Mouse (Mus musculus) embryo, embryonic 11.5 days (tissue): Measurements from ENCODE around the gene Chtf18.

ENCODE experiments used
- DNase-seq: peaks from one replicate; pipeline ENCODE4 v3.0.0-alpha.2; 2012; ENCODE audit warnings: low read depth, low spot score

The Chtf18 gene

DNA sequence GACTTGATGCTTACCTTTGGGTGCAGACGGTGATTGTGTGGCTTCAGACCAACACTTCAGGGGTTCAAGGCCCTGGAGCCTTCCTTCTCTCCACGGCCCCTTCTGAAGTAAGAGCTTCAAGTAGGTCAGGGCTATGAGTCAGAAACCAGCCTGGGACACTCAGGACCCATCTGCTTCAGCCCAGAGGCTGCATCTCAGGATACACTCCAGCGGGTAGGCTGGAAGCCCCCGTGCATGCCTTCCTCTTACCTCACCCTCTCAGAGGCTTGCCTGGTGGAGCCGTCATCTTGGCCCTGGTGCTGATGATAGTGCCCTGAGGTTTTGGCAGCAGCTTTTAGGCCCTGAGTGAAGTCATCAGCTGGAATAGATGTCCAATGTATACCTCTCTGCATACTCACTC is 8.0 kb upstream of the Chtf18 start:
- no peak for DNase-seq

DNA sequence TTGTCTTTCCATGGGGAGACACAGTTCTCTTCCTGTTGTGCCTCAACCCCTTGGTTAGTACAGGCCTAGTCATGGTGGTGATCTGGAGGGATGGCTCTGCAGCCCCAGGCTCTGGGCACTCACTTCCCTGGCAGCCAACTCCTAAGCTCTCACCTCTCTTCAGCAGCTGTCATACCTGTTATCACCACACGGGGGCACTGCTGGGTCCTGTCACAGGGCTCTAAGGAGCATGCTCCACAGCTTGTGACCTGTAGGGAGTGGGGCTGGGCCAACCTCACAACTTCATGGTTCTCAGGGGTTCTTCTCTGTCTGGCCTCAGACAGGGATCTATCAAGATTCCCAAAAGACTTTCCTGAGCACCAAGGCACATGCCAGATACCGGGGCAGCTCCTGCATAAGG is 4.9 kb upstream of the Chtf18 start:
- DNase-seq: peak; percentile 80

DNA sequence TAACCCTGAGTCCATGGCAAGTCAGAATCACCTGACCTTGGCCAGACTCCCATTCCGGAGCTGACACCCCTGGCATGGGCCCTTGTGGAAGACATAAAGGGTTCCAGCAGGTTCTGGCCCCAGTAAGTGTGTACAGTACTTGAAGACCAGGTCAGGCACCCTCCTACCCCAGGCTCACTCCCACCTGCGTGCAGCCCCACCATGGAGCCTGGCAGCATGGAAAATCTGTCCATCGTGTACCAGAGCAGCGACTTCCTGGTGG is 721 bp upstream of the Chtf18 start:
- DNase-seq: no peak

DNA sequence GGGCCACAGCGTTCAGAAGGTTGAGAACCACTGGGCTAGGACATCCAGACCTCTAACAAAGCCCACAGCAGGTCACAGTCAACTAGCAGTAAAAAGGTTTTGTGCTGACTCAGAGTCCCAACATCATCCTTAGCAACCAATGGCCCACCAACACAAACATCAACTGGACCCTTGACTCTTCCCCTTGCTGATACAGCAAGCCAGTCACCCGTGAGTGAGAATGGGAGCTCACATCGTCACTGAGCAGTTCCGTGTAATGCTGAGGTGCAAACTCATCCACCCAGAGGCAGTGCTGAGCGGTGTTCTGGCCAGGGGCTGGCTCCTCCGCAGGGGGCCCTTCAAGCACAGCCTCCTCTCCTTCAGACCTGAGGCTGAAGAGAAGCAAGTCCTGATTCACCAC is 2.0 kb downstream of the Chtf18 start:
- DNase-seq: no peak

DNA sequence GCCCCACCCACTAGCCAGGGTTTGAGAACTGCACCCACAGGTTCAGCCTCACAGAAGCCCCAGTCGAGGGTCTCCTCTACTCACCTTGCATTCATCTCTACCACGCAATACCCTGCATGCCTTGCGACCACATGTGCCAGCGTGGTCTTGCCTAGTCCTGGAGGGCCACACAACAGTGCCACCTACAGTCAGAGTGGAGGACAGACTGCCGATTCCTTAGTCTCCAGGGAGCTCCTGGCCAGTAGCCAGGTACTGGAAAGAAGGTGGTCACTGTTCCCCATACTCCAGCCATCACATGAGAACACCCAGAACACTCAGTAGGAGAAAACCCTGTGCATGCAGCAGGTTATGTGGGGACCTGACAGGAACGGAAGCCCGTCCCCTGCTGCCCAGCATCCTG is 3.3 kb downstream of the Chtf18 start:
- DNase-seq: no peak

DNA sequence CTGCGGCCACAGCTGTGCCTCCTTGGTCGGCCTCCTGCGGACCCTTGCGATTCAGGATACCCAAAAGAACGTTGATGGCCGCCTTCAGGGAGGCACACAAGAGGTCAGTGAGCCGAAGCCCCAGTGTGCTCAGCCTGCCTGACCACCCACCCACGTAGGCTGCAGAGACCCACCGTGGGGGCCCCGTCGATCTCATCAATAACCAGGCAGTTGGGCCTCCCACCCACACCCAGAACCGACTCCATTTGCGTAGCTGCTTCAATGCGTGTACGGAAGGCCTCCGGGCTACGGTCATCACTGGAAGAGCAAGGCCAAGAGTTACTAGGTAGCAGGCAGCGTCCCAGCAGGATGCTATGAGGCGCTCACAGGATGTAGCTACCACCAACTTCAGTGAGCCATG is 3.7 kb downstream of the Chtf18 start:
- no peak for DNase-seq

DNA sequence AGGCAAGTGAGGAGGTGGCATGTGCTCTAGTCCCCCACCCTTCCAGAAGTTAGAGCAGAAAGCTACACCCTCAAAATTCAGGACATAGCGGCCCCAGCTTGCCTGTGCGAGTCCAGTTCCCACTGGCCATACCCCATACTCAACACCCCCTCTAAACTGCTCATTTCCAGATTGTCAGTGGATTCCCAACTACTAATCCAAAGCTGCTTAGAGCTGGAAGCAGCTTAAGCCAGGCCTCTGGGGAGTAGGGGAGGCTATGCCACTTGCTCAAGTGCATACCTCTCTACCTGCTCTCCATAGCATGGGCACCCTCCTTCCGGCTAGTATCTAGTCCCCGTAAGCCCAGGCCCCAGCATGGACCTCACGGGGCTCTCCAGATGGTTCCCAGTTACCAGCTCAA is 5.7 kb downstream of the Chtf18 start:
- no peak for DNase-seq

DNA sequence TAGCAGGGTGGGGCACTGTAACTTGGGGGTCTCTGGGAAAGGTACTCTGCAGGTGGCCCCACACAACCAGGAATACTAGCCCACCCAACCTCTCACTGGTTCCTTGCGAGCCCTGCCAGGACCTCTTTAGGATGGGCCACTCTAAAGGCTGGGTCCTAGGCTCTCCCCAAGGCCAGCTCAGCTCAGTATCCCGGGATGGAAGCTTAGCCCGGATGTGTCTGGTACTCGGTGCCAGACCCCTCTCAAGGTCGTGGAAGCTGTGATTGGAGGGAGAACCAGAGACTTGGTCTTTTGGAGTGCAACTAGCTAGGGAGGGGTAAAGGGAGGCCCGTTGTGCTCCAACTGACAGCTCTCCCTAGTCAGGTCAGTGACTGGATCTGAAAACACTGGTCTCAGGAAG is 9.5 kb downstream of the Chtf18 start:
- no peak for DNase-seq

DNA sequence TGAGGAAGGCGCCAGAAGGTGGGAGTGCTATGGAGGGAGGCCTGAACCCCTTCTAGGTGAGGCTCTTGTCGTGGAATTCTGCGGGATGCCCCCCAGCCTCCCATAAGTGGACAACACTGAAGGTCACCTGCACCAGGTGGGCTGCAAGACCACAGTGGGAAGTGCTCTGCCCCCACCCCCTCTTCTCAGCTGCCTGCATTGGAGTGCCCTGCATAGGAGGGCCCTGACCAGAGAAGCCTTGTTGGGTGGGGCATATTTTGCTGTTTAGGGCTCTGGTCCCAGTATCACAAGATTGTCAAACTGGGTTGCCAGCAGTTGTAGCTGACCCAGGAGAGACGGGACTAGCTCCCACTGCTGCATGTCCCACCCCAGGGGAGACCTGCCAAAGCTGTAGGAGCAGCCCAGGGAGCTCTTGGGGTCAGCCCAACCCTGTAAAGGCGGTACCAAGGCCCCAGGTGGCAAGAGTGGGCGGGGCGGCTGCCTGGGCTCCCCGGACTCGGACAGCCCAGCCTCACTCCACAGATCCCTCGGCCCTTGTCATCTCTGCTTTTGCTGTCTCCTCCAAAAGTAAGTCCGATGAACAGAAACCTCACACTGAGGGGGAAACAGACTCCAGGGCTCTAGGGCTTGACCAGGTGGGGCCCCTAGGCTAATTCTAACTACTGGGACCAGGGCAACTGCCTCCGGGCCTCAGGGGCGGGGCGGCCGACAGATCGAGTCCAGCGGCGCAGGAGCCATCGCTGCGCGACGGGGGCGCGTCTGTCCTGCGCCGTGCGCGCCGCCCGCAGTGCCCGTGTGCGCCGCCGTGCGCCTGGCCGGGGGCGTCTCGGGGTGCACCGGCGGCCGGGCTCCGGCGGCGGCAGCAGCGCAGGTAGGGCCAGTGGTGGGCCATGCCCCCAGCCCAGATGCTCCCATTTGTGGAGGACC is 10.2 kb downstream of the Chtf18 start, which contains the start of gene Gng13:
TSS of gene Gng13 (plus strand) at position 461 of the 927 bp plus-strand sequence.
- no peak for DNase-seq

DNA sequence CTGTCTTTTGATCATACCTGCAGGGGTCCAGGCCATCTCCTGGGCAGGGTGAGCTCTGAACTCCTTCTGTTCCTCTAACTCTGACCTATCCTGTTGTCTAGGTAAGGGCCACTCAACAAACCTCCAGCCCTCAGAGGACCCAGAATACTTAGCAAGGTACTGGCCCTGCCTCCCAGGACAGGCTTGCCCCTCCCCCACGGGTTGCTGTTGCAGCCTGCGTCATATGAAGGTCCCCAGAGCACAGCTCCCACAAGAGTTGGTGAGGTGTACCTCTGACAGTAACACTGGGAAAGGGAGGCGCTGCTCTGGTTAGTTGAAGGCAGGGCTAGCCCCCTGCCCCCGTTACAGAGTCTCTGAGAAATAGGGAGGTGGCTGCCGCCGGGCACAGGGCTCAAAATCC is 11.1 kb downstream of the Chtf18 start:
- DNase-seq: no peak

DNA sequence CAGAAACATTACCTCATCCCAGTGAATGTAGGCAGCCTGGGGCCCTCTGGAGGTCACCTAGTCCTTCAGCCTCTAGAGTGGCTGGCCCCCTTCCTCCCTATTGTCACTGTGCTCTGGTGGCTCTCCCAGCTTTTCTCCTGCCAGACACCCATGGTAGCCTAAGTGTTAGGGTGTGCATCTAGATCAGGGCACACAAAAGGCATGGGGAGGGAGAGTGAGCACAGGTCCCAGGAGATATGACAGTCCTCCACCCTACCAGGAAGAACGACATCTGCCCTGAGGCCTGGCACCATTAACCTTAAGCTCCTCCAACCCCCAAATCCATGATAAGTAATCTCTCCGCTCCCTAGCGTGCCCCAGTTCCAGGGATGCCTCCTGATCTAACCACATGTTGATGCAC is 11.6 kb downstream of the Chtf18 start:
- DNase-seq: no peak

DNA sequence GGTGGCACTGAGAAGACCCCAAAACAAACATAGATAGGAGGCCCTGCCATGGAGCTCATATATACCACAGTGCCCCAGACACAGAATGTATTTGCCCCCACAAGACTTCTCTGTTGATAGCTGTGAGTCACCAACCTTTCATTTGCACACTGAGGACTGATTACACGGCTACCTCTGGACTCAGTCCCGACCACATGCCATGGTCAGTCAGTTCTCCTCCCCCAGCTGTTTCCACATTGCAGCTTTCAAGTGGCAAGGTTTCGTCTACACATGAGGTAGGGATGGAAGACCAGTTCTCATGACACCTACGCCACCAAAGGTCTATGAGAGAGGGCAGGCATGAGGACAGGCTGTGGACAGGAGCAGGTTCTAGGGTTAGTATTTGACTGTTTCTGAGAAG is 16.1 kb downstream of the Chtf18 start:
- DNase-seq: no peak

DNA sequence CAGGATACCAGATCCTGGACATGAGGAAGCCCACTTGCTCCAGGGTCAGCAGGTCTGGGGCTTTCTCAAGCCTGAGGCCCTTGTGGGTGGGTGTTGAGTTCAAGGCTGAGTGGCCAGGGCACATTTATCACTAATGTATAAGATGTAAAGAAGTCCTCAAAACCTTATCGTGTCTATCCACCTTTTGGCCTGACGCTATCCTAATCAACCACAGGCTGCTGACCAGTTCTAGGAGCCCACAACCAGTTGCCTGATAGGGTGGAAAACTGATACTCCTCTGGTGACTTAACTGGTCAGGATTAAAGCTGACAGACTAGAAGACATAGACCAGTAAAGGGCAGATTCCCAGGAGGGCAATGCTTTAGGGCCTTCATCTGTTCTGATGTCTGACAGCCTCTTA is 17.2 kb downstream of the Chtf18 start:
- DNase-seq: no peak

DNA sequence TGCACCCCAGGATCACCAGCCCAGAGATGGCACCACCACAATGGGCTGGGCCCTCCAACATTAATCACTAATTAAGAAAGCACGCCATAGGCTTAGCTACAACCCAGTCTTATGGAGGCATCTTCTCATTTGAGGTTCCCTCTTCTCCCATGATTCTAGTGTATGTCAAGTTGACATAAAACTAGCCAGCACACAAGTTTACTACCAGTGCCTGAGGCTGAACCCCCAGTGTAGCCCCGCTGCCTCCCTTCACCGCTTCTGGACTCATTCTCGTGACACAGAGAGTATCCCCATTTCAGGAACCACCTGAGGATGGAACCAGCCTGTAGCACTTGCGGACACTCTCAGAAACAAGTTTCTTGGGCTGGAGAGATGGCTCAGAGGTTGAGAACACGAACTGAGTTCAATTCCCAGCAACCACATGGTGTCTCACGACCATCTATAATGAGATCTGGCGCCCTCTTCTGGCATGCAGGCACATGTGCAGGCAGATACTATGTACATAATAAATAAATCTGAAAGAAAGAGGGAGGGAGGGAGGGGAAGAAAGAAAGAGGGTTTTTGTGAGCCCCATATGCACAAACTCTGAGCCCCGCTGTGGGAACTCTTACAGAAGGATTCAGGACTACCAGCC is 26.2 kb downstream of the Chtf18 start:
- DNase-seq: no peak

DNA sequence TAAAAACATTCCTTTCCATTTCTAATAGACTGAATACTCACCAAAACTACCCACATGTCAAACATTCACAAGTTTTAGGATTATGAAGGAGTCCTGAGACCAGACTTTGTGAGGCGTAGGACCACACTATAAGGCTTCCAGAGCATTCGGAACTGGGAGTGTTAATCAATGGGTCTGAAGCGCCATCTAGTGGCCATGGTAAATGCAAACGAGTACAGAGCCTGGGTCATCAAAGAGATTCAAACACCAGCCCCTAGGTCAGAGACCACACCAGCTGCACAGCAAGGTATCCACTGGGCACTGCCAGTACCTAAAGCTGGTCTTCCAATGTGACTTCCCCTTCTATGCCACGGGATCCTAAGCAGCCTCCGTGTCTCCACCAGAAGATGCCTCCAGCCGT is 28.8 kb downstream of the Chtf18 start:
- DNase-seq: peak; percentile 72

DNA sequence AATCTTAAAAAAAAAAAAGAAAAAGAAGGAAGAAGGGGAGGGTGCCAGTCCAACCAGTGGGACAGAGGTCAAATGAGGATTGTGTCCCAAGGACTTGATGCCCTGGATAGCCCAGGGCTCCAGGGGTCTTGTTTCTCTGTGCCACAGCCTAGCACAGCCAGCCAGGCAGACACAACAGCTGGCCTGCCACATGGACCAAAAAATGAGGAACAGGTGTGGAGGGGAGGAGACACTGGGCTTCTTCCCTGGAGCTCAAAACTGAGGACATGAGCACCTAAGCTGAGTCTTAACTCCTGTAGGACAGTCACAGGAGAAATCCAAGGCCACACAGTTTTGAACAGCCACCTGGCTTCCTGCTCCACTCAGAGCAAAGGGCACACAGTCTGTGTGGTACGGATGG is 31.0 kb downstream of the Chtf18 start:
- no peak for DNase-seq

DNA sequence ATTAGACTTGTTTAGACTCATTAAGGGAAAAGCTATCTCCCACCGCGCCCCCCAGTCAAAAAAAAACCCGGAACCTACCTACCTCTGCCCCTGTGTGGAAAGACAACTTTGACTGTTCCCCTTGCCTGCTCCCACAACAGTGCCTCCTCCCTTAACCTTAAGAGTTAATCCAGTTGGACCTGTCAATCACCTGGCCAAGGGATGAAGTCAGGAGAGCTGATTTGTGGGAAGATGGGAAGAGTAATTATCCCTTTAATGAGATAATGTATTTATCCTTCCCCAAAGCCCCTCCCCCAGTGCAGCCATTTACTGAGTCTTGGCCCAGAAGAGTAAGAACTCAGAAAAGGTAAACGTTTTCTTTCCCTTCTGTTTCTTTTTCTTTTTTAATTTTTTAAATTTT is 38.3 kb downstream of the Chtf18 start:
- no peak for DNase-seq

DNA sequence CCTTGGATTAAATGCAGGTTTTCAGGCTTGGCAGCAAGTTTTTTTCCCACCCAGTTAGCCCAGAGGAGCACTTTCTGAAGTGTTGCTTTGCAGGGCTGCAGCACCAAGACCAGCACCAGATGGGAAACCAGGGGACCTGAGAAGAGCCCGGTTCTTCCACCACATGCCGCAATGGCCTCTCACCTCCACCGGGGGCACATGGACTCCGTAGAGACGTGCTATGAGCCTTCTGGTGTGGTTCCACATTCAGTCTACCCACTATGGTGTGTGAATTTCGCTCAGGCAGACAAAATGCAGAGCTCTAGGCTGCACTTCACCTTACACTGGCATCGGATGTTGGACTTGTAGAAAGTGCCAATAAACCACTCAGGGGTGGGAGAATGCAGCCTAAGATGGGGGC is 40.9 kb downstream of the Chtf18 start:
- no peak for DNase-seq

DNA sequence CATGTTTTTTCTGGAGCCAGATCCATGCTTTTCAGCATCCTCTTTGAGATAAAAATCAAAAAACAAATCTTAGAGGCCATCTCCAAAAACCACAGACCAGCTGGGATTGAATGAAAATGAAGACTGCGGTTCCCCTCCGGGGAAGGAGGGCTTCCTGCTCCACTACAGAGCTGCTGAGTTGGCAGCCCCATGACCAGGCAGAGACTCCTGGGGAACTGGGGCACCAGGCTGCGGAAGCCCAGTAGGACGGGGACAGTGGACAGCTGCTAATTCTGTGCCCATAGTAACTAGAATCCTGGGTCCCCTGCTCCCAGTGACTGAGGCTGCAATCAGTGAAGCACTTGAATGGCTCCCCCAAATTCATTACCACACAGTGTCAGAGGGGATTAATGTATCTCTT is 45.6 kb downstream of the Chtf18 start:
- no peak for DNase-seq

DNA sequence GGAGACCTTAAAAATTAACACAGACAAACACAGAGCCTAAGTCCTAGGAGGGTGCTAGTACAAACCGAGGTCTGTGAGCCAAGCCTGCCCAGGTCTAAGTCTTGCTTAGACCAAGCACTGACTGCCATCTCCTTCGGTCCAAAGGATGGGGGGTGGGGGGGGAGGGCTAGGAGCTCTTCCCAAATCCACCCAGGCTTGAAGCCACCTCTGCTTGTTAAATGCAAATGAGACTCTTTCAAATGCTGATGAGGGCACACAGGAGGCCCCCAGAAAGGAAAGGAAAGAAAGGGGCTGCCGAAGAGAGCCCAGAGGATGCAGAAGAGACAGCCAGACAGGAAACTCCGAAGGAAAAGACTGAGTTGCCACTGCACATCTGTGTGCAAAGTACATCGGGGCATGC is 47.4 kb downstream of the Chtf18 start:
- no peak for DNase-seq

DNA sequence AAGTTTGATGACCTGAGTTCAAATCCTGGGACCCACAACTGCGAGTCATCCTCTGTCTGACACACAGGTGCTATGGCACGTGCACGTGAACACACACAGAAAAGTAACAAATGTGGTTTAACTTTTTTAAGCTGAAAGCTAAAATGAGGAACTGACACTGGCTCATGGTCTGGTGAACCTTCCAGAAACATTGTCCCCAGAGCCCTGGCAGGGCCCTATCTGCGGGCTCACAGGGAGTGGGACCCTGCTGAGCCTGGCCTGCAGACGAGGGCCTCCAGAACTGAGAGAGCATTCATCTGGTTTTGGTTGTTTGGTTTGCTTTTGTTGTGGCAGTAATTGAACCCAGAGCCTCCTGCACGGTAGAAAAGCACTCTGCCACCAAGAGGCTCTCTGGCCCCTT is 49.2 kb downstream of the Chtf18 start:
- no peak for DNase-seq

DNA sequence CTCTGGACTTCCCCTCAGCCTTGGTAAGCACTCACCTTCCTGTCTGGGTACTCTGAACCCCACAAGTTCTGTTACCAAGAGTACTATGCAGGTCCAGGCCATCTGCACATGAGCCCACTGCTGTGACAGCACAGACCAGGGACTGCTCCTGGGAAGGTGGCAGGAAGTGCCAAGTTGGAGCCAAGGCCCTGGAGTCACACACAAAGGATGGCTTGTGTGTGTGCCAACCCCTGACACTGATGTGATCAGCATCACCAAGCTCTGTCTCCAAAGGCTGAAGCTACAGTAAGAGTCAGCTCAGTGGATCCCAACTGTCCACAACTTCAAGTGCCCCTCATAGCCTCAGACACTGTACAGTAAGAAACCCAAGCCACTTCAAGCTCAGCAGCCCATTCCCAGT is 54.2 kb downstream of the Chtf18 start:
- no peak for DNase-seq
